ENCODE assay signal across 1 mouse cellular context in genomic region chr15:98933004-98933671, GRCm38 (mm10).
TF ChIP-seq lines count a peak whose summit lies in the region.

No protein-coding gene starts in this region.

TF ChIP-seq in MEL, 35 proteins besides CTCF, POLR2A, EP300 and RAD21:
- TF ChIP-seq HCFC1 (IDR thresholded peaks at IDR 0.05; ENCODE audit: low read depth, low read length) (0 out of 2 replicates have a peak, but pooled peaks have one; percentile 11), MAX (IDR thresholded peaks at IDR 0.05; ENCODE audit: low read length) (peak; percentile 91), MAZ (IDR thresholded peaks at IDR 0.05; ENCODE audit: low read depth, low read length) (0 out of 2 replicates have a peak, but pooled peaks have one; percentile 56), BHLHE40 (IDR thresholded peaks at IDR 0.05; ENCODE audit: borderline replicate concordance, low read depth, low read length) (peak; percentile 12; the same call in 1 of the 2 replicates), USF1 (IDR thresholded peaks at IDR 0.05; ENCODE audit: low read depth, low read length) (peak; percentile 69), MYC (IDR thresholded peaks at IDR 0.05; ENCODE audit: low read depth, low read length) (peak; percentile 88), SIN3A (IDR thresholded peaks at IDR 0.05; ENCODE audit: low read length) (peak; percentile 18), SMC3 (IDR thresholded peaks at IDR 0.05; ENCODE audit: low read depth, low read length) (peak; percentile 30; the same call in 1 of the 2 replicates), MXI1 (IDR thresholded peaks at IDR 0.05; ENCODE audit: low read depth, low read length) (peak; percentile 95), ETS1 (IDR thresholded peaks at IDR 0.05; ENCODE audit: low read depth, low read length) (peak; percentile 44; the same call in 1 of the 2 replicates)
TF ChIP-seq in MEL: peak in this region for 10; not testable (repeated sequence) for 25.
